Mouse (Mus musculus) midbrain, embryonic 12.5 days (tissue): Measurements from ENCODE around the gene Tbc1d10c. TPM values are rescaled to one million over a fixed set of nuclear protein-coding genes. Genes with fewer than 3 reads are reported as not detected.

Experiments
- ATAC-seq: fragments of 200-750 bp; cut with Nextera tagmentation; 2 replicates; pipeline ENCODE4 v1.8.0; 2017; ENCODE audit warnings: low read depth, moderate TSS enrichment, moderate library complexity; ENCODE audit not compliant: low FRiP score
- H3K27ac ChIP-seq: fragments of 300-500 bp; sonication (generic); replicated peaks from 2 replicates; pipeline ENCODE4 v1.5.1; 2016; ENCODE audit warnings: mild to moderate bottlenecking
- H3K27me3 ChIP-seq: fragments of 300-500 bp; sonication (generic); 2 replicates; pipeline ENCODE4 v1.6.1; 2016; ENCODE audit warnings: mild to moderate bottlenecking
- H3K36me3 ChIP-seq: fragments of 300-500 bp; sonication (generic); 2 replicates; pipeline ENCODE4 v1.6.1; 2016
- H3K4me1 ChIP-seq: fragments of 300-500 bp; sonication (generic); 2 replicates; pipeline ENCODE4 v1.6.1; 2016
- H3K4me2 ChIP-seq: fragments of 300-500 bp; sonication (generic); replicated peaks from 2 replicates; pipeline ENCODE4 v1.6.1; 2016; ENCODE audit warnings: mild to moderate bottlenecking, moderate library complexity
- H3K4me3 ChIP-seq: fragments of 300-500 bp; sonication (generic); 2 replicates; pipeline ENCODE4 v1.5.1; 2016; ENCODE audit warnings: mild to moderate bottlenecking
- H3K9ac ChIP-seq: fragments of 300-500 bp; sonication (generic); replicated peaks from 2 replicates; pipeline ENCODE4 v1.6.1; 2016; ENCODE audit warnings: mild to moderate bottlenecking, moderate library complexity
- H3K9me3 ChIP-seq: fragments of 300-500 bp; sonication (generic); 2 replicates; pipeline ENCODE4 v1.6.1; 2016; ENCODE audit warnings: mild to moderate bottlenecking
- WGBS: fragments of 180-500 bp; shearing (Covaris S2); methylation state at CpG from one replicate; pipeline ENCODE4 v1.1.7; 2016; 5-methylcytosine and 5-hydroxymethylcytosine counted together
- polyA plus RNA-seq: library from polyadenylated mRNA; unstranded; fragments of >200 nt; fragmentation: Nextera tagmentation; extraction: Ambion mirVana; gene quantifications from 2 replicates; pipeline ENCODE4 v1.2.1, GENCODE M21; 2016

The Tbc1d10c gene
- polyA plus RNA-seq, 1 experiment from 2014 or later, result 0.73 TPM

GRCm38 (mm10) chr19:4196548-4196947, 5.5 kb upstream of the Tbc1d10c start:
- H3K36me3 ChIP-seq, result peaks cover 56% of the 10 kb centered on the region
- no peak overlapping the region for H3K9ac ChIP-seq
- no peak overlapping the region for H3K4me2 ChIP-seq
- H3K9me3 ChIP-seq, result no peaks in the 10 kb centered on the region
- 61% methylated on average over 5 of the region's 5 CpGs for WGBS
- peaks cover 42% of the 10 kb centered on the region for H3K4me1 ChIP-seq
- 0 out of 2 replicates have a peak overlapping the region, but pooled peaks have one; percentile 8 for H3K27ac ChIP-seq
- H3K4me3 ChIP-seq, result no peak overlapping the region
- no peak for ATAC-seq
- H3K27me3 ChIP-seq, result no peaks in the 10 kb centered on the region

GRCm38 (mm10) chr19:4196048-4196447, 5.0 kb upstream of the Tbc1d10c start:
- no peaks in the 10 kb centered on the region for H3K27me3 ChIP-seq
- H3K4me1 ChIP-seq, result peaks cover 46% of the 10 kb centered on the region
- H3K4me2 ChIP-seq, result no peak overlapping the region
- no peak overlapping the region for H3K9ac ChIP-seq
- no peak overlapping the region for H3K27ac ChIP-seq
- H3K4me3 ChIP-seq, result no peak overlapping the region
- ATAC-seq, result no peak
- WGBS, result 60% methylated on average over 2 of the region's 2 CpGs
- no peaks in the 10 kb centered on the region for H3K9me3 ChIP-seq
- peaks cover 56% of the 10 kb centered on the region for H3K36me3 ChIP-seq

GRCm38 (mm10) chr19:4194776-4195650, 3.9 kb upstream of the Tbc1d10c start:
- H3K9ac ChIP-seq, result no peak overlapping the region
- H3K27me3 ChIP-seq, result no peaks in the 10 kb centered on the region
- no peak overlapping the region for H3K4me2 ChIP-seq
- WGBS, result 82% methylated on average over 12 of the region's 12 CpGs
- ATAC-seq, result no peak
- H3K4me1 ChIP-seq, result peaks cover 35% of the 10 kb centered on the region
- no peaks in the 10 kb centered on the region for H3K9me3 ChIP-seq
- no peak overlapping the region for H3K4me3 ChIP-seq
- H3K27ac ChIP-seq, result no peak overlapping the region
- peaks cover 52% of the 10 kb centered on the region for H3K36me3 ChIP-seq

- H3K27ac ChIP-seq, result no peak overlapping the region
- peaks cover 49% of the 10 kb centered on the region for H3K36me3 ChIP-seq
Measured at GRCm38 (mm10) chr19:4194021-4194724, 3.1 kb upstream of the Tbc1d10c start.

GRCm38 (mm10) chr19:4193129-4193528, 2.0 kb upstream of the Tbc1d10c start:
- H3K9ac ChIP-seq, result peak overlapping the region; percentile 98
- peaks cover 49% of the 10 kb centered on the region for H3K36me3 ChIP-seq
- no peaks in the 10 kb centered on the region for H3K27me3 ChIP-seq
- no peak overlapping the region for H3K27ac ChIP-seq
- no peaks in the 10 kb centered on the region for H3K9me3 ChIP-seq
- peak overlapping the region; percentile 97 for H3K4me3 ChIP-seq
- H3K4me2 ChIP-seq, result peak overlapping the region; percentile 90
- peaks cover 32% of the 10 kb centered on the region for H3K4me1 ChIP-seq
- WGBS, result 69% methylated on average over 6 of the region's 6 CpGs
- ATAC-seq, result no peak

More at GRCm38 (mm10) chr19:4194021-4194724, 3.1 kb upstream of the Tbc1d10c start:
- H3K9me3 ChIP-seq, result no peaks in the 10 kb centered on the region
- H3K4me2 ChIP-seq, result no peak overlapping the region
- 90% methylated on average over 8 of the region's 8 CpGs for WGBS
- ATAC-seq, result no peak
- H3K4me3 ChIP-seq, result no peak overlapping the region
- H3K4me1 ChIP-seq, result peaks cover 32% of the 10 kb centered on the region
- no peak overlapping the region for H3K9ac ChIP-seq
- H3K27me3 ChIP-seq, result no peaks in the 10 kb centered on the region

GRCm38 (mm10) chr19:4192251-4192985, 1.3 kb upstream of the Tbc1d10c start:
- H3K36me3 ChIP-seq, result peaks cover 43% of the 10 kb centered on the region
- peak overlapping the region; percentile 90 for H3K27ac ChIP-seq
- no peaks in the 10 kb centered on the region for H3K27me3 ChIP-seq
- H3K4me1 ChIP-seq, result peaks cover 32% of the 10 kb centered on the region
- H3K9me3 ChIP-seq, result no peaks in the 10 kb centered on the region
- peak overlapping the region; percentile 90 for H3K4me2 ChIP-seq
- H3K9ac ChIP-seq, result peak overlapping the region; percentile 98
- peak overlapping the region; percentile 97 for H3K4me3 ChIP-seq
- peak; percentile 10 for ATAC-seq
- under 1% methylated on average over 39 of the region's 52 CpGs for WGBS

- Histone ChIP-seq H3K9ac (peak within 1 kb of the TSS; percentile 98), H3K4me1 (peaks cover 31% of the 10 kb centered on the region), H3K4me2 (peak within 1 kb of the TSS; percentile 90), H3K4me3 (peak within 1 kb of the TSS; percentile 97), H3K36me3 (peaks cover 36% of the 10 kb centered on the region), H3K27ac (peak within 1 kb of the TSS; percentile 90), H3K27me3 (no peaks in the 10 kb centered on the region), H3K9me3 (no peaks in the 10 kb centered on the region)
- WGBS, result 6% methylated on average over 43 of the region's 47 CpGs
- ATAC-seq, result peak; percentile 92
Measured at GRCm38 (mm10) chr19:4191528-4192250, 605 bp upstream of the Tbc1d10c start, which contains the start of gene Ppp1ca. Ppp1ca (plus strand) TSS chr19:4192065.

GRCm38 (mm10) chr19:4189051-4189620, 1.9 kb downstream of the Tbc1d10c start:
- Histone ChIP-seq H3K27ac (no peak overlapping the region), H3K9me3 (no peaks in the 10 kb centered on the region), H3K4me1 (peaks cover 23% of the 10 kb centered on the region), H3K27me3 (no peaks in the 10 kb centered on the region), H3K36me3 (peaks cover 10% of the 10 kb centered on the region), H3K4me2 (no peak overlapping the region), H3K9ac (no peak overlapping the region), H3K4me3 (no peak overlapping the region)
- WGBS, result 84% methylated on average over 12 of the region's 12 CpGs
- no peak for ATAC-seq

- Histone ChIP-seq H3K9me3 (no peaks in the 10 kb centered on the region), H3K4me1 (peaks cover 11% of the 10 kb centered on the region), H3K4me3 (no peak overlapping the region), H3K9ac (0 out of 2 replicates have a peak overlapping the region, but pooled peaks have one; percentile 12), H3K36me3 (no peaks in the 10 kb centered on the region), H3K27me3 (no peaks in the 10 kb centered on the region), H3K4me2 (no peak overlapping the region), H3K27ac (no peak overlapping the region)
- WGBS, result 84% methylated on average over 3 of the region's 3 CpGs
- ATAC-seq, result no peak
Measured at GRCm38 (mm10) chr19:4187303-4187702, 3.8 kb downstream of the Tbc1d10c start.

- ATAC-seq, result no peak
- no peak overlapping the region for H3K9ac ChIP-seq
Measured at GRCm38 (mm10) chr19:4184976-4185975, 5.8 kb downstream of the Tbc1d10c start.

More at GRCm38 (mm10) chr19:4184976-4185975, 5.8 kb downstream of the Tbc1d10c start:
- Histone ChIP-seq H3K4me3 (no peak overlapping the region), H3K27me3 (no peaks in the 10 kb centered on the region), H3K36me3 (no peaks in the 10 kb centered on the region), H3K27ac (no peak overlapping the region), H3K4me1 (peaks cover 11% of the 10 kb centered on the region), H3K4me2 (no peak overlapping the region), H3K9me3 (no peaks in the 10 kb centered on the region)
- WGBS, result 66% methylated on average over 15 of the region's 15 CpGs
